Mouse (Mus musculus): ENCODE data around the gene Insl6. TPM values are rescaled to one million over a fixed set of nuclear protein-coding genes. Genes with fewer than 3 reads are reported as not detected.

Gene Insl6
- total and polyA plus RNA-seq, 3 experiments = 5.1 to 11.2 (median 8.5) TPM

DNA sequence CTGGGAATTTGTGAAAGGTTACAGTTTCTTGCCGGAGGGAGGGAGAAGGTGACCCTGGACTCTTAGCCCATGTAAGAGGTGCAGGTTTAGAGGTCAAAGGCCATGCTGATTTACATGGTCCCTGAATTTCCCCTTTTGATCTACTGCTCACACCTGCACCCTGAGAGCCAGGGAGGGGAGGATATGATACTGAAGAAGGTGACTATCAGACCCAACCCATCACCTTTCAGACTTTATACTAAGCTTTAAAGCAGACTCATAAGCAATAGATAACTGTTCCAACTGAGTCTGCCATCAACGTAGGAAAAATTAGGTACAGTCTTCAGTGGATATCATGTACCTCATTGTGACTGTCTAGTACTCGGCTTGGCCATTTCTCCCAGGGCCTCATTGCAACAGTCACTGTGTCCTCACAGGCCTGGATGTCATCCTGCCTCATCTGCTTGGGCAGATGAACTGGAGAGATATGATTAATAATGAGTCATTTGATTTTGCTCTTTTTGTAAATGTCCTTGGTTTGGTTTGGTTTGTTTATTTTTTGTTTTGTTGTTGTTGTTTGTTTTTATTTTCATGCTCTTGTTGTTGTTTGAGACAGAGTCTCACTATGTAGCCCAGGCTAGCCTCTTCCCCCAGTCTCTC is 43.6 kb upstream of the Insl6 start:
- H3K27me3 ChIP-seq (replicated peaks) = no peaks in the 10 kb centered on the region
- H3K27ac ChIP-seq (ENCODE audit: insufficient read depth, low read depth) = peak overlapping the region; percentile 78
- peaks cover 49% of the 10 kb centered on the region for H3K79me2 ChIP-seq (replicated peaks; ENCODE audit: control insufficient read depth, extremely low read depth, insufficient read depth, poor library complexity, severe bottlenecking)
- peaks cover 11 to 32% of the 10 kb centered on the region in 2 experiments for H3K4me1 ChIP-seq (ENCODE audit: control insufficient read depth in 1 of 2, insufficient read depth in 2 of 2)
- TF ChIP-seq IRF4 (IDR thresholded peaks at IDR 0.05; ENCODE audit: low read depth, low read length) = peak; percentile 36; the same call in 1 of the 2 replicates
- no peak for TF ChIP-seq ZKSCAN1 (IDR thresholded peaks at IDR 0.05; ENCODE audit: borderline replicate concordance, low read depth, low read length)
- peak; percentile 53 for TF ChIP-seq SIN3A (IDR thresholded peaks at IDR 0.05; ENCODE audit: low read length)
- TF ChIP-seq GABPA (IDR thresholded peaks at IDR 0.05; ENCODE audit: insufficient replicate concordance, low read depth, low read length) = no peak
- TF ChIP-seq MAFK (IDR thresholded peaks at IDR 0.05; ENCODE audit: insufficient replicate concordance, low read length) = no peak
- no peak for TF ChIP-seq KAT2A (IDR thresholded peaks at IDR 0.05; ENCODE audit: insufficient replicate concordance, low read length)
- peak; percentile 25; the same call in 1 of the 2 replicates for TF ChIP-seq EP300 (IDR thresholded peaks at IDR 0.05; ENCODE audit: low read length)
- TF ChIP-seq RAD21 (IDR thresholded peaks at IDR 0.05; ENCODE audit: low read depth, low read length) = no peak
- peak; percentile 40 for TF ChIP-seq ETS1 (conservative IDR thresholded peaks at IDR 0.05; ENCODE audit: low read depth, low read length)
- TF ChIP-seq JUND (conservative IDR thresholded peaks at IDR 0.05; ENCODE audit: low read depth, low read length) = no peak
- TF ChIP-seq UBTF (IDR thresholded peaks at IDR 0.05; ENCODE audit: low read depth, low read length) = no peak
- no peak for TF ChIP-seq ZC3H11A (IDR thresholded peaks at IDR 0.05; ENCODE audit: low read depth, low read length)
- TF ChIP-seq POLR2A (IDR thresholded peaks at IDR 0.05; ENCODE audit: low read depth, low read length) = no peak
- TF ChIP-seq MAZ (IDR thresholded peaks at IDR 0.05; ENCODE audit: low read depth, low read length) = no peak
- peak; percentile 65 for TF ChIP-seq MXI1 (IDR thresholded peaks at IDR 0.05; ENCODE audit: low read depth, low read length)
- TF ChIP-seq TBP (conservative IDR thresholded peaks at IDR 0.05; ENCODE audit: low read depth, low read length) = 0 out of 2 replicates have a peak, but pooled peaks have one; percentile 24
- no peak for TF ChIP-seq ELF1 (IDR thresholded peaks at IDR 0.05; ENCODE audit: low read depth, low read length)
- no peak for TF ChIP-seq ZNF384 (IDR thresholded peaks at IDR 0.05; ENCODE audit: low read depth, low read length)
- TF ChIP-seq CHD2 (IDR thresholded peaks at IDR 0.05; ENCODE audit: low read length) = peak; percentile 44; the same call in 1 of the 2 replicates
- no peak for TF ChIP-seq MYC (IDR thresholded peaks at IDR 0.05; ENCODE audit: low read depth, low read length)
- no peak for TF ChIP-seq NELFE (IDR thresholded peaks at IDR 0.05; ENCODE audit: low read depth, low read length)
- TF ChIP-seq USF2 (conservative IDR thresholded peaks at IDR 0.05; ENCODE audit: low read depth, low read length) = no peak
- TF ChIP-seq JUN (IDR thresholded peaks at IDR 0.05; ENCODE audit: insufficient read depth, low read depth, low read length) = no peak
- TF ChIP-seq HCFC1 (IDR thresholded peaks at IDR 0.05; ENCODE audit: low read depth, low read length) = no peak
- no peak for TF ChIP-seq SMC3 (IDR thresholded peaks at IDR 0.05; ENCODE audit: low read depth, low read length)
- 0 out of 2 replicates have a peak, but pooled peaks have one; percentile 16 for TF ChIP-seq MEF2A (IDR thresholded peaks at IDR 0.05; ENCODE audit: borderline replicate concordance, low read depth, low read length)
- TF ChIP-seq CTCF (conservative IDR thresholded peaks at IDR 0.05 in 1 of 2, IDR thresholded peaks at IDR 0.05 in 1 of 2; ENCODE audit: low read depth in 2 of 2, low read length in 2 of 2) = no peak
- no peak for TF ChIP-seq USF1 (IDR thresholded peaks at IDR 0.05; ENCODE audit: low read depth, low read length)
- peak; percentile 70; the same call in 1 of the 2 replicates for TF ChIP-seq TCF12 (IDR thresholded peaks at IDR 0.05; ENCODE audit: low read depth, low read length)
- no peak for TF ChIP-seq ZMIZ1 (IDR thresholded peaks at IDR 0.05; ENCODE audit: low read depth, low read length)
- 0 out of 2 replicates have a peak, but pooled peaks have one; percentile 25 for TF ChIP-seq BHLHE40 (IDR thresholded peaks at IDR 0.05; ENCODE audit: low read depth, low read length)
- no peak for TF ChIP-seq NRF1 (IDR thresholded peaks at IDR 0.05; ENCODE audit: low read depth, low read length)
- TF ChIP-seq MAX (IDR thresholded peaks at IDR 0.05; ENCODE audit: low read length) = no peak
- TF ChIP-seq E2F4 (IDR thresholded peaks at IDR 0.05; ENCODE audit: insufficient replicate concordance, low read depth, low read length) = no peak
- no peak for TF ChIP-seq POLR2AphosphoS2 (IDR thresholded peaks at IDR 0.05; ENCODE audit: low read depth, low read length)
- TF ChIP-seq CHD1 (IDR thresholded peaks at IDR 0.05; ENCODE audit: low read depth, low read length) = no peak
- no peak for TF ChIP-seq PAX5 (IDR thresholded peaks at IDR 0.05; ENCODE audit: low read length)
- TF ChIP-seq RCOR1 (conservative IDR thresholded peaks at IDR 0.05; ENCODE audit: low read depth, low read length) = no peak
- peak overlapping the region; percentile 51 to 63 (median 59) for H3K4me3 ChIP-seq (replicated peaks in 1 of 3; ENCODE audit: low read depth in 2 of 3, low read length in 2 of 3, poor library complexity in 1 of 3)
- H3K9me3 ChIP-seq (replicated peaks; ENCODE audit: low read length) = no peaks in the 10 kb centered on the region
- H3K9ac ChIP-seq (ENCODE audit: insufficient read depth, low read depth) = peak overlapping the region; percentile 54
- in situ Hi-C loops (cut with MboI; ENCODE audit: low pct_ligation_motif_present, low pct_unique_long_range_greater_than_20kb, low sequenced_read_pairs) = loop anchor here (5.0 to 25.0 kb wide), 3 partner anchors 54 to 581 kb away; partner anchors contain the start of genes 9930021J03Rik and Ranbp6
- peak overlapping the region; percentile 39 for H3K4me2 ChIP-seq (ENCODE audit: insufficient read depth, low read depth, poor library complexity, severe bottlenecking)
- DNase-seq (ENCODE audit: extremely low read depth) = no peak
- dilution Hi-C loops (cut with MboI; ENCODE audit: extremely low pct_ligation_motif_present, extremely low pct_unique_long_range_greater_than_20kb, low sequenced_read_pairs) = no loop called here
- H3K36me3 ChIP-seq (replicated peaks in 1 of 2; ENCODE audit: control insufficient read depth in 1 of 2, insufficient read depth in 1 of 2, low read length in 1 of 2) = peaks cover 5 to 6% of the 10 kb centered on the region in 2 experiments

All from CH12.LX (cell line).